ENCODE assay signal across 18 mouse cellular contexts in the genomic region with DNA sequence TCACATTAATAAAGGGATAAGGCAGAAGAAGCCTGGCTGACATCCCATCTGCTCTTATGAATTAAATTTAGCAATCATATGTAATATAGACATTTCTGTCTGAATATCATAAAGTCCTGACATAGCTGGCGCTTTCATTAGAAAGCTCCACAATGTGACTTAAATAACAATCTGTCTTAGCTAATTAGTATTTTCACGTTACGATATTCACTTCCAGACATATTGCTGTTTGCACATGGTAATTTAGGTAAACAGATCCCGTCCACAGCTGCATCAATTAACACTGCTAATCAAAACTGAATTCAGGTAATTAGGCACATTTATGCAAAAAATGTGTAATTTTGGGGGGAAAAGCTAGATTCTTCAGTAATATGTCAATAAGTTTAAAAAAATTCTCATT.
DNase-seq lines count a peak whose midpoint lies in the region; ATAC-seq and TF ChIP-seq lines count a peak whose summit lies in the region.
"Had no signal": no experiment of that assay in that cellular context is flagged by ENCODE, and none has a peak within 500 bp of the region (broad histone marks: within the 10 kb centered on the region; RNA-seq: fewer than 3 reads in every experiment).

No protein-coding gene starts in this region.

- TF ChIP-seq POLR2A in brain, embryonic 14.5 days (IDR thresholded peaks at IDR 0.05; ENCODE audit: borderline replicate concordance, extremely low read depth, insufficient read depth, insufficient read length, poor library complexity, severe bottlenecking): no peak

- no peak overlapping the region for H3K4me3 ChIP-seq in hindbrain, embryonic 13.5 days
- H3K4me3 ChIP-seq in hindbrain, postnatal 0 days (ENCODE audit: low read length): no peak overlapping the region
- H3K4me3 ChIP-seq in forebrain, embryonic 14.5 days (ENCODE audit: low read depth, low read length): no peak overlapping the region
- H3K4me3 ChIP-seq in forebrain, postnatal 0 days (ENCODE audit: low read depth, low read length): no peak overlapping the region
- H3K4me3 ChIP-seq in midbrain, postnatal 0 days (ENCODE audit: low read depth, low read length): no peak overlapping the region
- H3K4me3 ChIP-seq: kidney, embryonic 15.5 days had no signal

- no peaks in the 10 kb centered on the region for H3K9me3 ChIP-seq in hindbrain, embryonic 13.5 days
- no peaks in the 10 kb centered on the region for H3K9me3 ChIP-seq in hindbrain, postnatal 0 days (ENCODE audit: low read length)
- no peaks in the 10 kb centered on the region for H3K9me3 ChIP-seq in forebrain, embryonic 14.5 days (replicated peaks; ENCODE audit: control insufficient read depth, low read length)
- no peaks in the 10 kb centered on the region for H3K9me3 ChIP-seq in forebrain, postnatal 0 days (ENCODE audit: low read length)
- no peaks in the 10 kb centered on the region for H3K9me3 ChIP-seq in midbrain, postnatal 0 days (ENCODE audit: low read length)
- H3K9me3 ChIP-seq: kidney, embryonic 15.5 days had no signal

- no peak for DNase-seq in hindbrain, postnatal 0 days (ENCODE audit: low spot score)
- peak; percentile 86 for DNase-seq in brain, embryonic 14.5 days (ENCODE audit: low read depth)
- DNase-seq in forebrain, embryonic 14.5 days (ENCODE audit: low spot score): peak; percentile 84
- DNase-seq in forebrain, postnatal 0 days: no peak
- no peak for DNase-seq in midbrain, postnatal 0 days (ENCODE audit: low spot score)
- DNase-seq: adrenal gland, adult 2 months; adrenal gland, postnatal 14 days; cerebellum, adult 18-20 months; cerebellum, adult 9-10 months; cerebellum, postnatal 14 days; gastrocnemius, postnatal 14 days; heart, adult 11 months; kidney, adult 11 months; kidney, adult 8-10 months had no signal

- H3K9ac ChIP-seq in hindbrain, embryonic 13.5 days: no peak overlapping the region
- H3K9ac ChIP-seq in hindbrain, postnatal 0 days (replicated peaks; ENCODE audit: low read length): no peak overlapping the region
- no peak overlapping the region for H3K9ac ChIP-seq in forebrain, embryonic 14.5 days (ENCODE audit: low read length)
- no peak overlapping the region for H3K9ac ChIP-seq in forebrain, postnatal 0 days
- no peak overlapping the region for H3K9ac ChIP-seq in midbrain, postnatal 0 days (replicated peaks; ENCODE audit: low read length, poor library complexity, severe bottlenecking)
- H3K9ac ChIP-seq: kidney, embryonic 15.5 days had no signal

- H3K36me3 ChIP-seq in hindbrain, embryonic 13.5 days: peaks cover 19% of the 10 kb centered on the region
- H3K36me3 ChIP-seq in hindbrain, postnatal 0 days (ENCODE audit: insufficient read depth, low read length): no peaks in the 10 kb centered on the region
- H3K36me3 ChIP-seq in forebrain, embryonic 14.5 days (ENCODE audit: control insufficient read depth, insufficient read depth, low read length): 0 out of 2 replicates have a peak, but pooled peaks cover 2% of the 10 kb centered on the region
- no peaks in the 10 kb centered on the region for H3K36me3 ChIP-seq in forebrain, postnatal 0 days (ENCODE audit: insufficient read depth)
- H3K36me3 ChIP-seq in midbrain, postnatal 0 days (ENCODE audit: insufficient read depth, low read length): no peaks in the 10 kb centered on the region
- H3K36me3 ChIP-seq: kidney, embryonic 15.5 days had no signal

- H3K4me1 ChIP-seq in hindbrain, embryonic 13.5 days (replicated peaks): peaks cover 24% of the 10 kb centered on the region
- H3K4me1 ChIP-seq in hindbrain, postnatal 0 days (ENCODE audit: insufficient read depth, low read length): no peaks in the 10 kb centered on the region
- H3K4me1 ChIP-seq in forebrain, embryonic 14.5 days (ENCODE audit: control insufficient read depth, insufficient read depth, low read length): peaks cover 13% of the 10 kb centered on the region
- no peaks in the 10 kb centered on the region for H3K4me1 ChIP-seq in forebrain, postnatal 0 days (ENCODE audit: insufficient read depth)
- H3K4me1 ChIP-seq in midbrain, postnatal 0 days (ENCODE audit: insufficient read depth, low read length): no peaks in the 10 kb centered on the region
- H3K4me1 ChIP-seq: kidney, embryonic 15.5 days had no signal

- 59% methylated on average over 4 of the region's 4 CpGs for WGBS in hindbrain, embryonic 13.5 days
- WGBS in hindbrain, postnatal 0 days: 66% methylated on average over 4 of the region's 4 CpGs
- WGBS in forebrain, embryonic 14.5 days: 31% methylated on average over 4 of the region's 4 CpGs
- WGBS in forebrain, postnatal 0 days: 27% methylated on average over 4 of the region's 4 CpGs
- 69% methylated on average over 4 of the region's 4 CpGs for WGBS in midbrain, postnatal 0 days

- TF ChIP-seq CTCF in hindbrain, postnatal 0 days (IDR thresholded peaks at IDR 0.05; ENCODE audit: low read depth): no peak
- no peak for TF ChIP-seq CTCF in brain, embryonic 14.5 days (IDR thresholded peaks at IDR 0.05; ENCODE audit: borderline replicate concordance, extremely low read depth, insufficient read depth, insufficient read length)
- no peak for TF ChIP-seq CTCF in forebrain, postnatal 0 days (IDR thresholded peaks at IDR 0.05; ENCODE audit: low read depth)
- no peak for TF ChIP-seq CTCF in midbrain, postnatal 0 days (IDR thresholded peaks at IDR 0.05)

- no peak for ATAC-seq in hindbrain, embryonic 13.5 days (ENCODE audit: low FRiP score)
- ATAC-seq in hindbrain, postnatal 0 days: no peak
- ATAC-seq in forebrain, embryonic 14.5 days: peak; percentile 78
- ATAC-seq in forebrain, postnatal 0 days: peak; percentile 12; the same call in 1 of the 2 replicates
- ATAC-seq in midbrain, postnatal 0 days (ENCODE audit: low FRiP score): no peak
- ATAC-seq: CD4-positive, CD25-positive, alpha-beta regulatory T cell, adult 4 months had no signal

- H3K27ac ChIP-seq in hindbrain, embryonic 13.5 days: peak overlapping the region; percentile 1; the same call in 1 of the 2 replicates
- no peak overlapping the region for H3K27ac ChIP-seq in hindbrain, postnatal 0 days
- H3K27ac ChIP-seq in forebrain, embryonic 14.5 days (ENCODE audit: low read depth, low read length): no peak overlapping the region
- no peak overlapping the region for H3K27ac ChIP-seq in forebrain, postnatal 0 days (ENCODE audit: low read depth, low read length)
- no peak overlapping the region for H3K27ac ChIP-seq in midbrain, postnatal 0 days (ENCODE audit: low read depth, low read length)
- H3K27ac ChIP-seq: kidney, embryonic 15.5 days had no signal

- no peaks in the 10 kb centered on the region for H3K27me3 ChIP-seq in hindbrain, embryonic 13.5 days
- no peaks in the 10 kb centered on the region for H3K27me3 ChIP-seq in hindbrain, postnatal 0 days (ENCODE audit: insufficient read depth, low read length)
- H3K27me3 ChIP-seq in forebrain, embryonic 14.5 days (replicated peaks; ENCODE audit: control insufficient read depth, insufficient read depth, low read length): no peaks in the 10 kb centered on the region
- H3K27me3 ChIP-seq in forebrain, postnatal 0 days (ENCODE audit: insufficient read depth, low read length): no peaks in the 10 kb centered on the region
- no peaks in the 10 kb centered on the region for H3K27me3 ChIP-seq in midbrain, postnatal 0 days (ENCODE audit: insufficient read depth, low read length)
- H3K27me3 ChIP-seq: kidney, embryonic 15.5 days had no signal

- no peak overlapping the region for H3K4me2 ChIP-seq in hindbrain, embryonic 13.5 days
- H3K4me2 ChIP-seq in hindbrain, postnatal 0 days (ENCODE audit: low read depth, low read length): no peak overlapping the region
- H3K4me2 ChIP-seq in forebrain, embryonic 14.5 days (ENCODE audit: low read length): no peak overlapping the region
- H3K4me2 ChIP-seq in forebrain, postnatal 0 days (ENCODE audit: low read depth): no peak overlapping the region
- no peak overlapping the region for H3K4me2 ChIP-seq in midbrain, postnatal 0 days (ENCODE audit: low read depth, low read length, poor library complexity, severe bottlenecking)
- H3K4me2 ChIP-seq: heart, embryonic 11.5 days; kidney, embryonic 15.5 days had no signal

Comparison
In these comparisons a context has a peak if more than half of its experiments do, and no peak if none do; other contexts are left out.
1. DNase-seq: peak in brain, embryonic 14.5 days (single experiment) and forebrain, embryonic 14.5 days (single experiment); none in hindbrain, postnatal 0 days (single experiment), forebrain, postnatal 0 days (single experiment) and midbrain, postnatal 0 days (single experiment).
2. ATAC-seq: peak in forebrain, embryonic 14.5 days (single experiment) and forebrain, postnatal 0 days (single experiment); none in hindbrain, embryonic 13.5 days (single experiment), hindbrain, postnatal 0 days (single experiment) and midbrain, postnatal 0 days (single experiment).